Mouse (Mus musculus) skeletal muscle tissue, adult 2 months (tissue): ENCODE data around the gene Myrip.

Experiments
- DNase-seq: peaks from one replicate; pipeline ENCODE4 v3.0.0-alpha.2; 2012; ENCODE audit warnings: low read depth, low spot score

The Myrip gene

GRCm38 (mm10) chr9:120449696-120450329 lies 148.5 kb downstream of the Myrip start:
- DNase-seq, result no peak

DNA sequence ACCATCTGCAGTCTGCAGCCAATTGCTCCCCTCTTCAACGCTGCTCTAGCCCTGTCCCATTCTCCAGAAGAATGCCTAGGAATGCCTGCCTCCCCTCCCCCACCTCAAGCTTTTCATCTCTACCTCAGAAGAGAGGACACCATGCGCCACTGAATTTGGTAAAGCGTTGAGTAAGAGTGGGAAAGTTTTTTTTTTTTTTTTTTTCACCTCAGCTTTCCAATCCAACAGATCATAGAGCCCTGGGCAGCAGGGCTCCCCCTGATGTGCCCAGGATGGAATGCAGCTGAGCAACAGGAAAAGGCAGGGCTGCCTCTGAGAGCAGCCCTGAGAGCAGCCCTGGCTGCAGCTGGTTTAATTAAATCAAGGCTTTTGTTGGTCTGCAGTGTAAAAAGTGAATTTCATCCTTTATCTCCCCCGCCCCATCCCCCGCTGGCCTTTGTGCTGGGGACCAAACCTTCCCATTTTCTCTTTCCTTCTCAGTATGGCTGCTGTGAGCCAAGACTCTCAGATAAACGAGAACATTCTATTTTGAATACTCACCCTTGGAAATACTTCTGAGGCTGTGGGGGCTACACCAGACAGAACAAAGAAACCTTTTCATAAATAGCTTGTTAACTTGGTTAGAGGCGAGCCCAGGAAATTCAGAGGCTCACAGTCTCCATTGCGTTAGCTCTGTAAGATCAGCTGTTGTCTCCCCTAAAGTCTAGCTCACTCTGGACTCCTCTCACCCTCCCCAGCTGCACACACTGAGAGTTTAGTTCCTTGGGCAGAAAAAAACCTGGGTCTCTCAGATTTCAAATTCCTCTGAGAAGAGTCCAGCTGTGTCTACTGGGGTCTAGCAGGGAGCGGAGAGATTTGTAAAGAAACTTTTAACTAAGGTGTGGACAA lies 154.7 kb downstream of the Myrip start:
- no peak for DNase-seq

GRCm38 (mm10) chr9:120470431-120470830 lies 169.1 kb downstream of the Myrip start:
- DNase-seq, result no peak

GRCm38 (mm10) chr9:120481644-120482043 lies 180.3 kb downstream of the Myrip start:
- no peak for DNase-seq

- DNase-seq, result no peak
Observed at GRCm38 (mm10) chr9:120482382-120482781, 181.1 kb downstream of the Myrip start.

- no peak for DNase-seq
Observed at GRCm38 (mm10) chr9:120483101-120483500, 181.8 kb downstream of the Myrip start.

DNA sequence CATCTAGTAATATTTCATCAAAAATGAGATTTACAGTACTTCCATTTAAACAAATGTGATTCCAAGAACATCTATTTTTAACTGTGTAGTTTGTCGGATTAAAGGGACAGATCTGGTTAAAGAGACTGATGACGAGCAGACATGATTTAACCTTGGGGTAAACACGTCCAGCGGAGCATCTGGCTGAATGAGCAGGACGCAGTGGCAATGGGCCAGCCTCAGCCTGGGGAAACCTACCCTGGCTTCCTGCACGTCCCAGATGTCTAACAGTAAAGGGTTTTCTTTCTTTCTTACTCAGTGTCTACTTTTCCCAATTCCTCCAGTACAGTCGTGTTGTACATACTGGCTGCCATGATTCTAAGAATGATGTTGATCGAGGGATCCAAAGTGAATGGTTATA lies 185.8 kb downstream of the Myrip start:
- DNase-seq, result no peak

DNA sequence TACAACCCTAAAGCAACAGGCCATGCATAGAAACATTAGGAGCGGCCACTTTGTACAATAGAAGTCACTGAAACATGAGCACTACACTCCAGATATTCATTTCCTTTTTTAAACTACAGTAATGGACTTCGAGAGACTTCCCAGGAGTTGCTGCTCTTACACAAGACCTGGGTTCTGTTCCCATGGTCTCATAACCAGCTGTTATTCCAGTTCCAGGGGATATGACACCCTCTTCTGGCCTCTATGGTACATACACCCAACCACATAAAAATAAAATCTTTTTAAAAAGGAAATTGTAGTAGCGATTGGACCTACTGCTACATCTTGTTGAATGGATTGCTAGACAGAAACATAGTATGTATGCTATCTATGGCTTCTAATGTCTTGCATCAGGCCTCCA lies 190.2 kb downstream of the Myrip start:
- no peak for DNase-seq

- DNase-seq, result peak; percentile 13
Observed at GRCm38 (mm10) chr9:120492010-120492399, 190.7 kb downstream of the Myrip start, which contains the start of gene Eif1b. Gene Eif1b, plus strand, starts transcription at chr9:120492232.

DNA sequence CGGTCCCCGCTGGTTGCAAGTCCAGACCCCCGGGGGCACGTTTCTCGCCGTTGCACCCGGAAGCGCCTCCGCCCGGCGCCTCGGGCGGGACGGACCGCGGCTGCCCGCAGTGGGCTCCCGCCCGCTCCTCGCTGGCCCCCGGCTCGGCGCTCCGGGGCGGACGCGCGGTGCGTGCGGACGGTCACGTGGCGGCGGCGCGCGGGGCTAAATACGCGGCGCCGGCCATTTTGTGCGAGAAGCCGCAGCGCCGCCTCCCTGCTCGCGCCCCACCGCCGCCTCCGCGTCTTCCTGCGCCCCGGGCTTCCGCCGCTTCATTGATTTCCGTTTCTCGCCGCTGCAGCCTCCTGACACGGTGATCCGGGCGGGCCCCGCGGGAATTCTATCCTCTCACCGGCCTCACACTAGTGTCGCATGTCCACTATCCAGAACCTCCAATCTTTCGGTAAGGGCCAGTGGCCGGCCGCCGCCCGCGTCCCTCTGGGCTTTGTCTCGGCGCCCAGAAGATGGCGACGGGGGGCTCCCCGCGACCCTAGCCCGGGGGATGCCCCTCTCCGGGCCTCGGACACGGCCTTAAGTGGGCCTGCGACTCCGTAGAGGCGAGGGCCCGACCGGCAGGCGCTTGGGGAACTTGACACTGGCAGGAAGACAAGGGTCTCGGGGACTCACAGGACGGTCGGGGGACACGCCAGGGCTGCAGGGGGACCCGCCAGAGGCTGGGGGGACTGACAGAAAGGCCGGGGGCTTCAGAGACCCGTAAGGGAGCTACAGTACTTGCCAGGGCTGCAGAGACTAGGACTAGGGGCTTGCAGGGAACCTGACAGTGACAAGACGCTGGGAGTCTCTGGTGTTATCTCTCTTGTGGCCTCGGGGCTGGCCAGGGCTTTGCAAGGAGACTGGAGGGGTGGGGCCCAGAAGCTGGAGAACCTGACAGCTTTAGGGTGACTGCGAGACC lies 191.4 kb downstream of the Myrip start:
- DNase-seq, result peak; percentile 69

GRCm38 (mm10) chr9:120493781-120494180 lies 192.5 kb downstream of the Myrip start:
- DNase-seq, result no peak

- peak; percentile 51 for DNase-seq
Observed at GRCm38 (mm10) chr9:120496691-120497090, 195.4 kb downstream of the Myrip start.

GRCm38 (mm10) chr9:120497983-120498382 lies 196.7 kb downstream of the Myrip start:
- no peak for DNase-seq

DNA sequence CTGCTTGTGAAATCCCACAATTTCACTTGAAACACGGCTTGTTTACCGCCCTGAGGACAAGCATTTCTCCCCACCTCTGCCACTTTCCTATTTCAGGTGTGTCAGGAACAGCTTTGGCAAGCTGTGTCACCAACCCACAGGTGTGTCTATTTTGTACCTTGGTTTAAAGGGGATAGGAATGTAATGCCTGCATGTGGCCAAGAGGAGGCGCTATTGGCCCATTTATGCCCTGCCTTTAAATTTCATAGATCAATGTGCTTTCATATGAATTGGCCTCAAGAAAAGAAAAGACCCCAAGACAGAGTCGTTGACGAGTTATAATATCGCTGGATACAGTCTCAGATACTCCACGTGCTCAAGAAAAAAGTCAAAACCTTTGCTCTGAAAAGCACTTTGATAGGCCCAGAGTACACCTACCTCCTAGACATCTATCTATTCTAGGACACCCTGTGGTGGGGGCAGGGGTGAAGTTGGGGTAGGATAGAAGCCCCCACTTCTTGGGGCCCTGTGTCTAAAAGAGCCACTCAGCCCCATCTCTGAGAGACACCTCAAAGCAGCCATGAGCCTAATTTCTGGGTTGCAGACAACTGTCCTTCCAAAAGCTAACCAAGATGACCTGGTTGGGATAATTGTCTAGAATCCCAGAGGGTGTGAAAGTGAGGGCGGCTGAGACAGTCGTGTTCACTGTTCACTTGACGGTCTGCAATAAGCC lies 200.0 kb downstream of the Myrip start:
- DNase-seq, result no peak

GRCm38 (mm10) chr9:120502013-120502412 lies 200.7 kb downstream of the Myrip start:
- peak; percentile 69 for DNase-seq

DNA sequence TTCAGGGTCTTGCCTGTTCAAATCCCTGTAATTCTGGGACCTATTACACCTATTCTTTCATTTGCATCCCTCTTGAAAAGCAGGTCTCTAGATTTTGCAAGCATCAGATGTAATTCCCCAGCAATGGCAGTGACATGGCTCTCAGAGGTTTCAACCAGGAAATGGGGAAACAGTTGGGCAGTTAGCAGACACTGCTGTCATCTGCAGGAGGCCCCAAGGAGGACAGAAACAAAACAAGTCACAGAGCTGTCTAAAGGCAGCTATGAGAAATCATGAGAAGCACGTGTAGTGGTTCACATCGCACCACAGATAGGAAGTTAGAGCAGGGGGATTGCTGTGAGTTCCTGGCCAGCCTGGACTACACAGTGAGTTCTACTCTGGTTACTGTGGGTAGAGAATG lies 203.1 kb downstream of the Myrip start:
- no peak for DNase-seq

DNA sequence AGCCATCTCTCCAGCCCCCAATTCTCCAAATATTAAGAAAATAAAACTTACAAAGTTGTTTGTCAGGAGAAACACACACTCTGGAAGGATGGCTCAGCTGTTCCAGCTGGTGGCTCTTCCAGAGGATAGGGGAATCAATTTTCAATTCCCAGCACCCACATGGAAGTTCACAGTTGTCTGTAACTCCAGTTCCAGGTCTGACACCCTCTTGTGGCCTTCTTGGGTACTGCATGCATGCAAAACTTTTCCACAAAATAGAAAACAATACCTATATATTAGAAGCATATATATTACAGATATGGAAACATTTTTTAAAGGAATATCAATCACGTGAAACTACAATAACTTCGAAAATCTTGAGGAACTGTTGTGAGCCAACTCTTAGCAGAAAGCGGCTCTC lies 210.5 kb downstream of the Myrip start:
- no peak for DNase-seq

- DNase-seq, result no peak
Observed at GRCm38 (mm10) chr9:120516720-120517119, 215.4 kb downstream of the Myrip start.

DNA sequence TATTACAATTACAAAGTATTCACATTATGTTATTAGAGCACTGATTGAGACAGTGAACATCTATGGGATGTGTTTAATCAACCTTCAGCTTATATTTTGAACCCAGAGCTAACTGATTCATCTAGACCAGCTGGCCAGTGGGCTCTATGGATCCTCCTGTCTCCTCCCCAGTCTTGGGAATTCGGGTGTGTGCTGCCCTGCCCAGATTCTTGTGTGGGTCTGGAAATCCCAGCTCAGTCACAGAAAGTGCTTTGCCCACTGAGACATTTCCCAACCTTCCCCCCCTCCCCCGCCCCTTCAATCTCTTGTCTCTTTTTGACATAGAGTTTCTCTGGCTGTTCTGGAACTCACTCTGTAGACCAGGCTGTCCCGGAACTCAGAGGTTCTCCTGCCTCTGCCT lies 217.6 kb downstream of the Myrip start:
- DNase-seq, result no peak

DNA sequence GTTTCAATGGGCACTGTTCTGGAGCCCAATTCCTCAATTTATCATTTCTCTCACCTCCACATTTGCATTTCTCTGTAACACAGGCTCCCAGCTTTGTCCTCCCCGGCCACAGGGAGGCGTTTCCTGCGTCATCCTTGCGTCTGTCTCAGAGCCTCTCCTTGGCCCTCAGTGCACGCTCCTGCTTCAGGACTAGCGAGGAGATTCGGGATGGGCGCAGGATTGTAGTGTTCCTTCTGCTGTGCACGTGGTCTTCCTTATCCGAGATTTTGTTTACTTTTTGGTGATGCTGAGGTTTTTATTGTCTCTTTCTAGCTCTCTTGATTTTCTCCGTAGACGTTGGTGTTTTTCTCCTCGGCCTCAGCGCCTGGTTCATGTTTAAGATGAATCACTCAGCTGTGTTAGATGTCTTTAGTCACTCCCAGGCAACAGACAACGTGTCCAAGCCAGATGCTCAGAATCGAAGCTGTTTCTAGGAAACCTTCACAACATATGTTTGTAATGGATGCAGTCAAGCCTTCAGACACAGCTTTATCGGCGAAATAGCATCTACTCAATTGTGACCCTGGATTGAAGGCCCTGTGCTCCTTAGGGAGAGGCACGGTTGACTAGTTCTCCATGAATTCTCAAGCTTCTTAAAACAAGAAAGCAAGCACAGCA lies 218.3 kb downstream of the Myrip start:
- no peak for DNase-seq

DNA sequence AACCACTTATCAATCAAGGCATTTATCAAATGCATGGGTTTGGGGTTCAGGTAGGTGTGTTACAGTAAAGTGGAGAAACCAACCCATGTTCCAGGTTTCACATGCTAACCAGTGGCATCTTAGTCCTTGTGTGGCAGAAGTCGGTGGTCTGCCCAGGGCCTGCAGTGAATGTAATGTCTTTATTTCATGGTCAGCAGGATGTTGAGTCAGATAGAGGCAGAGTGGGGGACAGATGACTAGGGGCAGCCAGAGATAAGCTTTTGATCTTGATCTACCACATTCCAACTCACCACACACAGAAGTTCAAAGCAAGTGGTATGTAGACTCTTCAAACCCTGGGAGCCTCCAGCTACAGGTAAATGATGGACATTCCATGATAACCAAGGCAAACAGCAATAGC lies 219.8 kb downstream of the Myrip start:
- DNase-seq, result no peak
